Mouse (Mus musculus) G1E (cell line): ENCODE measurements around the gene Terb2. TPM values are rescaled to one million over a fixed set of nuclear protein-coding genes. Genes with fewer than 3 reads are reported as not detected.
A peak's percentile ranks its signal among the peaks of the same experiment; 100 is the strongest.
"Not testable (repeated sequence)": the region's sequence is repeated elsewhere in the genome, so short reads cannot be mapped to it uniquely, and the experiment has no call there.

ENCODE experiments used
- ATAC-seq: 2 replicates; pipeline ENCODE4 v1.8.0; 2016; ENCODE audit warnings: mild to moderate bottlenecking; ENCODE audit not compliant: insufficient number of reproducible peaks, poor library complexity, low FRiP score, severe bottlenecking; ENCODE audit errors: extremely low read depth
- DNase-seq: peaks from one replicate; pipeline ENCODE4 v3.0.0; 2012; ENCODE audit warnings: low spot score
- H3K27me3 ChIP-seq: 2 replicates; pipeline ENCODE4 v1.6.1; 2012; ENCODE audit warnings: mild to moderate bottlenecking, low read length, inconsistent platforms; ENCODE audit not compliant: insufficient read depth
- H3K36me3 ChIP-seq: replicated peaks from 2 replicates; pipeline ENCODE3; 2012; ENCODE audit warnings: mild to moderate bottlenecking, inconsistent platforms
- H3K4me1 ChIP-seq: 2 replicates; pipeline ENCODE4 v1.6.1; 2012; ENCODE audit warnings: low read depth, low read length, inconsistent platforms, mixed read lengths; ENCODE audit not compliant: insufficient read depth
- H3K4me3 ChIP-seq: 2 replicates; pipeline ENCODE4 v1.5.1; 2012; ENCODE audit warnings: low read depth, mild to moderate bottlenecking, inconsistent platforms, low read length, moderate library complexity, mixed read lengths
- H3K9me3 ChIP-seq: replicated peaks from 2 replicates; pipeline ENCODE4 v1.6.1; 2012; ENCODE audit warnings: inconsistent platforms
- CTCF ChIP-seq: IDR thresholded peaks from 2 replicates; pipeline ENCODE4 v1.5.1; 2012; ENCODE audit warnings: low read depth, low read length, inconsistent platforms, mixed read lengths
- GATA1 ChIP-seq: IDR thresholded peaks from 2 replicates; pipeline ENCODE4 v1.6.1; 2012; ENCODE audit warnings: borderline replicate concordance, low read length, inconsistent platforms, mixed read lengths
- GATA2 ChIP-seq: IDR thresholded peaks from 2 replicates; pipeline ENCODE4 v1.6.1; 2012; ENCODE audit warnings: low read depth, low read length, inconsistent platforms, borderline replicate concordance
- POLR2AphosphoS5 ChIP-seq: IDR thresholded peaks from 2 replicates; pipeline ENCODE4 v1.6.1; 2012; ENCODE audit warnings: low read depth, low read length, inconsistent platforms; ENCODE audit not compliant: insufficient replicate concordance
- TAL1 ChIP-seq: conservative IDR thresholded peaks from 2 replicates; pipeline ENCODE4 v1.6.1; 2012; ENCODE audit warnings: low read depth, low read length, inconsistent platforms, mixed read lengths
- polyA plus RNA-seq: library from polyadenylated mRNA; stranded (reverse); fragments of >175 nt; gene quantifications from 2 replicates; pipeline ENCODE4 v1.2.3, GENCODE M21; 2012
- total RNA-seq, 2 experiments: library from RNA; stranded (forward) in 1 of 2; stranded (reverse) in 1 of 2; fragments of 200-1000 nt in 1 of 2; fragments of >200 nt in 1 of 2; fragmentation: Nextera tagmentation in 1 of 2; gene quantifications; 2 replicates each; pipeline ENCODE4 v1.2.3; 2014 to 2017

Gene Terb2
- total and polyA plus RNA-seq, 3 experiments, result not detected

DNA sequence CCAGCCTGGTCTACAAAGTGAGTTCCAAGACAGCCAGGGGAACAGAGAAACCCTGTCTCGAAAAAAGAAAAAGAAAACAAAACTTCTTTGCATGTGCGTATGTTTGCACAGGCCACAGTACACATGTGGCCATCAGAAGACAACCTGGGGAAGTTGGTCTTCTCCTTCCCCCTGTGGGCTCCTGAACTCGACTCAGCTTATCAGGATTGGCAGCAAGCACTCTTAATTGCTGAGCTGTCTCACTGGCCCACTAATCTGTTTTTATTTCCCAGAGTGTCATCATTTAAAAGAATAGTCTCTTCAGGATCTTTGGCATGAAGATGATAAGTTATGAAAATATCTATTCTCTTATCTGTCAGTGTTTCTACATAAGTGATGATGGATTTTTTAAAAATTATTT is 5.8 kb downstream of the Terb2 start:
- Histone ChIP-seq H3K36me3 (no peaks in the 10 kb centered on the region), H3K27me3 (no peaks in the 10 kb centered on the region), H3K4me3 (no peak overlapping the region), H3K9me3 (no peaks in the 10 kb centered on the region), H3K4me1 (peaks cover 15% of the 10 kb centered on the region)
- TF ChIP-seq TAL1 (0 out of 2 replicates have a peak, but pooled peaks have one; percentile 7), GATA1 (no peak)
- ATAC-seq, result peak; percentile 72
- DNase-seq, result no peak

DNA sequence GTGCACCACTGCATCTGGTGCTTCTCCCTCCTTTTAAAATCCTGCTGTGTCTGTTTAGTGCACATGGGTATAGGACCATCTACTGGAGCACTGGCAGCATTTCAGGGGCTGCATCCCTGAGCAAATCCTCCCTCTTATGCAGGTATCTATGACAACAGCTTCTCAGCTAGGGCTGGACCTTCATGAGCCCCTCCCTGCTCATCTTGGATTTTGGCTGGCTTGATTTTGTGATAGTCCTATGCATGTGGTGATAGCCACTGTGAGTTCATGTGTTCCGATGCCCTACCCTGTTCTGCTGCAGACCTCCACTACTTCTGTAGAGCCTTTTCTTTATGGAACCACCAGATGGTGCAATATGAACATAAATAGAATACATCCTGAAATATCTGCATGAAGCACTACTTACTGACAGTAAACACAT is 8.4 kb downstream of the Terb2 start:
- ATAC-seq (no peak), DNase-seq (no peak)
- Histone ChIP-seq H3K27me3 (no peaks in the 10 kb centered on the region), H3K9me3 (no peaks in the 10 kb centered on the region), H3K4me1 (peaks cover 25% of the 10 kb centered on the region), H3K36me3 (no peaks in the 10 kb centered on the region), H3K4me3 (no peak overlapping the region)
- TF ChIP-seq GATA1, result no peak

DNA sequence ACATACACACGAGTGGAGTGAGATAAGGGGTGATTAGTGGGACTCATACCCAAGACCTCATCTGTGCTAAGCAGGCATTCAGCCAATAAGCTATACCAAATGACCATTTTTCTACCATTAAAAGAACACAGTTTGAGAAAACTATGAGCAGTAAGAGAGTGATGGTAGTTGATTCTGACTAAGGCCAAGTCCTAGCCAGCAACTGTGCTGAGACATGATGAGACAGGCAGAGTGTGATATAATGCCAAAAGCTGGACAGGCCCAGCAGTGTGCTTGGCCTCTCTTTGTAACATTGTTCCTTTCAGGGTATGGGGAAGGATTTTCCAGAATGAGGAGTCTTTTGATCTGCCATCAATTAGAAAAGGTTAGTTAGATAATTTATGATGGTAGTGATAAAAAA is 15.4 kb downstream of the Terb2 start:
- Histone ChIP-seq H3K4me3 (no peak overlapping the region), H3K9me3 (no peaks in the 10 kb centered on the region), H3K4me1 (peaks cover 11% of the 10 kb centered on the region), H3K36me3 (no peaks in the 10 kb centered on the region), H3K27me3 (no peaks in the 10 kb centered on the region)
- TF ChIP-seq TAL1, result no peak
- no peak for TF ChIP-seq CTCF
- TF ChIP-seq GATA1, result no peak
- DNase-seq (no peak), ATAC-seq (no peak)

DNA sequence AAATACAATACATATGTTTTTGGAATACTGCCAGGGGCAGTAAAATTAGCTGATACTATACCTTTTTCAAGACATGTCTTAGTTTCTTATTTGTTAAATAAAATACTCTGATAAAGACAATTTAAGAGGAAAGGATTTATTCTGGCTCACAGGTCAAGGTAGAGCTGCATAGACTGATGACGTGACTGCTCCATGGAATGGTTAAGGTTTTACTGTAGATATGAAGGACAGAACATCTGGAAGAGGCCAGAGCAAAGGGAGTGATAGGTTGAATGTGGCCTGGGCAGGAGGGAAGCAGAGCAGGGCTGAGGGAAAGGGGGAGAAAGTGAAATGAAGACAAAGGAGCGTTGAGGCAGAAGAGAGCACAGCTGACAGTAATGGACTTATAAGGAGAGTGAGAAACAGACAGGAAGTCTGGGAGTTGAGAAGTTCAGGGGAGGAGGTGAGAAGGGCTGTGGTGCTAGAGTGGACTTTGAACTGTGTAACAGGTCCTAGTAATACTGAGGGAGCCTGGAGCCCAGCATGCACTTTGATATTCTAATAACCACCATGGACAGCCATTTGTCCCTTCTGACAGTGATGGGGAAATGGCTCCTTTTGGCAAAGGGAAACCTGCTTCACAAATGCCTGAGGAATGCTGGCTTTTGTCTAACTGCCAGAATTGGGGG is 20.5 kb downstream of the Terb2 start:
- no peak for ATAC-seq

DNA sequence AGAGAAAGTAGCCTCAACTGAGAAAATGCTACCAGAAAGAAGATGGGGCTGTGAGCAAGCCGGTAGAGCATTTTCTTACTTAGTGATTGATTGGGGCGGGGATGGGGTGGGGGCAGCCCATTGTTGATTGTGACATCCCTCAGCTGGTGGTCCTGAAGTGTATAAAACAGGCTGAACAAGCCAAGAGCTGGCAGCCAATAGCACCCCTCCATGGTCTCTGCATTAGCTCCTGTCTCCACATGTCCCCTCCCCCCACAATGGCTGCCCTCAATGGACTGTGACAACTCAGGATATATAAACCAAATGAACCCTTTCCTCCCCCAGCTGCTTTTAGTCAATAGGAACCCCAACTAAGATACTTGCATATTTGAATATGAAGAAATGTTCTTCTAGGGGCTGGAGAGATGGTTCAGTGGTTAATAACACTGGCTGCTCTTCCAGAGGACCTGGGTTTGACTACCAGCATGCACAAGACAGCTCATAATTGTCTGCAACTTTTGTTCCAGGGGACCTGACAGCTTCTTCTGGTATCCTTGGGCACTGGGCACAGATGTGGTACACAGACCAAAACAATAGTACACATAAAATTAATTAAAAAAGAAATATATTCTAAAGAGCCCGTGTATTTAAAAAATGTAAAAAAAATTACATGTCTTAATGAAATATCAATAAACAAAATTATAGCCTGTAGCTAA is 24.6 kb downstream of the Terb2 start:
- H3K4me1 ChIP-seq, result peaks cover 6% of the 10 kb centered on the region; the same call in 1 of the 2 replicates
- DNase-seq, result no peak
- no peak overlapping the region for H3K4me3 ChIP-seq
- no peak for ATAC-seq
- H3K36me3 ChIP-seq, result no peaks in the 10 kb centered on the region
- H3K9me3 ChIP-seq, result no peaks in the 10 kb centered on the region
- no peak for TF ChIP-seq TAL1
- TF ChIP-seq GATA2, result no peak
- no peak for TF ChIP-seq CTCF
- no peak for TF ChIP-seq GATA1
- TF ChIP-seq POLR2AphosphoS5, result no peak
- H3K27me3 ChIP-seq, result no peaks in the 10 kb centered on the region

More for the DNA sequence above, 20.5 kb downstream of the Terb2 start:
- TF ChIP-seq GATA2 (no peak), POLR2AphosphoS5 (no peak), TAL1 (no peak), GATA1 (no peak), CTCF (no peak)
- H3K4me3 ChIP-seq, result no peak overlapping the region
- no peaks in the 10 kb centered on the region for H3K27me3 ChIP-seq
- no peaks in the 10 kb centered on the region for H3K36me3 ChIP-seq
- DNase-seq, result no peak
- H3K9me3 ChIP-seq, result no peaks in the 10 kb centered on the region
- peaks cover 6% of the 10 kb centered on the region; the same call in 1 of the 2 replicates for H3K4me1 ChIP-seq

- ATAC-seq, DNase-seq, H3K36me3 ChIP-seq, H3K27me3 ChIP-seq, H3K4me3 ChIP-seq, H3K9me3 ChIP-seq: not testable (repeated sequence)
- peaks cover 26% of the 10 kb centered on the region for H3K4me1 ChIP-seq
Observed at GRCm38 (mm10) chr2:122217075-122217474, 31.0 kb downstream of the Terb2 start.

DNA sequence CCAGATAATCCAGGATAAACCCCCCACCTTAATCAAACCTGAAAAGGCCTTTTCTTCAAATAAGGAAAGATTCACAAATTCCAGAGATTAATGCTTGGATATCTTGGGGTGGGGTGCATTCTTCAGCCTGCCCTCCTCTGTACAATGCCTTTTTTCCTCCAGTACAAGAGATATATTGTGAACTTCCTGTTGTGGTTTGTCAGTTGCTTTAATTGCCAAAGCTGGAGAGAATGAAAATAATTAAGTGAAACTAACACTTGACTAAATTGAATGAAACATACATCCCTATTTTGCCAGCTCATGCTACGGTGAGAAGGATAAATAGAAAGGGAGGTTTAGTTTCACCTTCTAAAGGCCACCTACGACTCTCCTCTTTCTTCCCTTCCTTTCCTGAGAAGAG is 32.2 kb downstream of the Terb2 start:
- Histone ChIP-seq H3K9me3 (peaks cover 3% of the 10 kb centered on the region), H3K4me1 (peaks cover 35% of the 10 kb centered on the region), H3K36me3 (no peaks in the 10 kb centered on the region), H3K4me3 (no peak overlapping the region), H3K27me3 (no peaks in the 10 kb centered on the region)
- ATAC-seq (no peak), DNase-seq (no peak)
- TF ChIP-seq CTCF (no peak), POLR2AphosphoS5 (no peak), TAL1 (no peak), GATA1 (no peak), GATA2 (no peak)
